Mouse (Mus musculus): ENCODE measurements at regions not wholly inside any gene's neighbourhood (a gene's known extent, or its start where the extent isn't known, plus 50 kb on each side); places are given as distances from the start of the nearest gene placed in this dataset.
A peak's percentile ranks its signal among the peaks of the same experiment; 100 is the strongest.

- DNase-seq (ENCODE audit: low spot score in 2 of 2) = no peak
These were observed 206.3 kb upstream of the Mkln1 start for GRCm38 (mm10) chr6:31192197-31192596.

- no peak for DNase-seq (ENCODE audit: low spot score in 2 of 2)
These were observed 205.3 kb upstream of the Mkln1 start for GRCm38 (mm10) chr6:31193202-31193601.

- no peak for DNase-seq (ENCODE audit: low spot score in 2 of 2)
These were observed 200.8 kb upstream of the Mkln1 start for GRCm38 (mm10) chr6:31197631-31198338.

GRCm38 (mm10) chr6:31198340-31198739 lies 200.2 kb upstream of the Mkln1 start:
- DNase-seq (ENCODE audit: low spot score in 2 of 2) = no peak

GRCm38 (mm10) chr6:31200705-31201104 lies 197.8 kb upstream of the Mkln1 start:
- DNase-seq (ENCODE audit: low spot score in 2 of 2) = no peak

GRCm38 (mm10) chr6:31201375-31201972 lies 197.1 kb upstream of the Mkln1 start:
- DNase-seq (ENCODE audit: low spot score in 2 of 2) = no peak

GRCm38 (mm10) chr6:31202594-31202993 lies 195.9 kb upstream of the Mkln1 start:
- DNase-seq (ENCODE audit: low spot score in 2 of 2) = no peak

GRCm38 (mm10) chr6:31204434-31204833 lies 194.1 kb upstream of the Mkln1 start:
- no peak for DNase-seq (ENCODE audit: low spot score in 2 of 2)

- DNase-seq (ENCODE audit: low spot score in 2 of 2) = no peak
These were observed 193.7 kb upstream of the Mkln1 start for GRCm38 (mm10) chr6:31204839-31205238.

- no peak for DNase-seq (ENCODE audit: low spot score in 2 of 2)
These were observed 192.4 kb upstream of the Mkln1 start for GRCm38 (mm10) chr6:31206106-31206505.

- DNase-seq (ENCODE audit: low spot score in 2 of 2) = no peak
These were observed 191.3 kb upstream of the Mkln1 start for GRCm38 (mm10) chr6:31207231-31207630.

GRCm38 (mm10) chr6:31208224-31208623 lies 190.3 kb upstream of the Mkln1 start:
- no peak for DNase-seq (ENCODE audit: low spot score in 2 of 2)

GRCm38 (mm10) chr6:31209411-31210139 lies 189.0 kb upstream of the Mkln1 start:
- no peak for DNase-seq (ENCODE audit: low spot score in 2 of 2)

GRCm38 (mm10) chr6:31210209-31210714 lies 188.3 kb upstream of the Mkln1 start:
- DNase-seq (ENCODE audit: low spot score in 2 of 2) = no peak

GRCm38 (mm10) chr6:31211091-31211490 lies 187.4 kb upstream of the Mkln1 start:
- no peak for DNase-seq (ENCODE audit: low spot score in 2 of 2)

- no peak for DNase-seq (ENCODE audit: low spot score in 2 of 2)
These were observed 186.9 kb upstream of the Mkln1 start for GRCm38 (mm10) chr6:31211616-31212015.

- DNase-seq (ENCODE audit: low spot score in 2 of 2) = no peak
These were observed 186.5 kb upstream of the Mkln1 start for GRCm38 (mm10) chr6:31212080-31212479.

GRCm38 (mm10) chr6:31212694-31213093 lies 185.8 kb upstream of the Mkln1 start:
- no peak for DNase-seq (ENCODE audit: low spot score in 2 of 2)

GRCm38 (mm10) chr6:31213161-31213560 lies 185.4 kb upstream of the Mkln1 start:
- DNase-seq (ENCODE audit: low spot score in 2 of 2) = no peak

GRCm38 (mm10) chr6:31215661-31216060 lies 182.9 kb upstream of the Mkln1 start:
- DNase-seq (ENCODE audit: low spot score in 2 of 2) = no peak

- DNase-seq (ENCODE audit: low spot score in 2 of 2) = peak; percentile 71
These were observed 182.1 kb upstream of the Mkln1 start for GRCm38 (mm10) chr6:31216206-31217059.

- peak; percentile 29 to 41 for DNase-seq (ENCODE audit: low spot score in 2 of 2)
These were observed 181.4 kb upstream of the Mkln1 start for GRCm38 (mm10) chr6:31217060-31217541.
